Mouse (Mus musculus) MEL (cell line): ENCODE measurements around the gene Sept5. TPM values are rescaled to one million over a fixed set of nuclear protein-coding genes. Genes with fewer than 3 reads are reported as not detected.

Source experiments
- DNase-seq: peaks from one replicate; pipeline ENCODE4 v3.0.0; 2011; ENCODE audit warnings: low read depth, low spot score
- H3K27ac ChIP-seq: 2 replicates; pipeline ENCODE4 v1.5.1; 2012; ENCODE audit warnings: low read depth, mild to moderate bottlenecking, control low read depth, low read length, moderate library complexity; ENCODE audit not compliant: control insufficient read depth
- H3K27me3 ChIP-seq, 2 experiments: fragments of 150-350 bp in 1 of 2; sonication (generic) in 1 of 2; 2 replicates each; pipeline ENCODE4 v1.6.1; 2012; ENCODE audit warnings: low read length in 2 of 2, mild to moderate bottlenecking in 2 of 2, improper control_type of control experiment in 1 of 2, moderate library complexity in 1 of 2; ENCODE audit not compliant: insufficient read depth in 2 of 2, control insufficient read depth in 1 of 2
- H3K36me3 ChIP-seq, 2 experiments: 2 replicates each; pipeline ENCODE4 v1.6.1; 2012 to 2014; ENCODE audit warnings: low read length in 2 of 2, improper control_type of control experiment in 1 of 2, inconsistent platforms in 1 of 2, mild to moderate bottlenecking in 1 of 2; ENCODE audit not compliant: insufficient read depth in 2 of 2, control insufficient read depth in 1 of 2
- H3K4me1 ChIP-seq, 2 experiments: fragments of 150-350 bp in 1 of 2; sonication (generic) in 1 of 2; 2 replicates each; pipeline ENCODE4 v1.6.1; 2012; ENCODE audit warnings: low read length in 2 of 2, improper control_type of control experiment in 1 of 2, mild to moderate bottlenecking in 1 of 2; ENCODE audit not compliant: insufficient read depth in 2 of 2, control insufficient read depth in 1 of 2
- H3K4me3 ChIP-seq, 2 experiments: fragments of 150-350 bp in 1 of 2; sonication (generic) in 1 of 2; 2 replicates each; pipeline ENCODE4 v1.5.1; 2012; ENCODE audit warnings: low read depth in 2 of 2, low read length in 2 of 2, mild to moderate bottlenecking in 2 of 2, moderate library complexity in 2 of 2, control low read depth in 1 of 2, improper control_type of control experiment in 1 of 2; ENCODE audit not compliant: control insufficient read depth in 1 of 2, insufficient read depth in 1 of 2
- H3K79me2 ChIP-seq: 2 replicates; pipeline ENCODE4 v1.6.1; 2012; ENCODE audit warnings: mild to moderate bottlenecking, low read length, moderate library complexity; ENCODE audit not compliant: control insufficient read depth, poor library complexity, insufficient read depth
- H3K9ac ChIP-seq: 2 replicates; pipeline ENCODE4 v1.6.1; 2012; ENCODE audit warnings: low read depth, mild to moderate bottlenecking, control low read depth, low read length, moderate library complexity; ENCODE audit not compliant: control insufficient read depth, poor library complexity, severe bottlenecking
- H3K9me3 ChIP-seq: fragments of 150-350 bp; sonication (generic); replicated peaks from 2 replicates; pipeline ENCODE4 v1.6.1; 2012; ENCODE audit warnings: mild to moderate bottlenecking, low read length, improper control_type of control experiment, moderate library complexity; ENCODE audit not compliant: insufficient read depth
- CHD1 ChIP-seq: IDR thresholded peaks from 2 replicates; pipeline ENCODE4 v1.6.1; 2012; ENCODE audit warnings: low read depth, mild to moderate bottlenecking, inconsistent platforms, low read length, improper control_type of control experiment
- CTCF ChIP-seq, 3 experiments: IDR thresholded peaks in 2 of 3; conservative IDR thresholded peaks in 1 of 3; 2 replicates each; pipeline ENCODE4 v1.5.1; 2011 to 2012; ENCODE audit warnings: low read length in 3 of 3, low read depth in 2 of 3, mild to moderate bottlenecking in 2 of 3, improper control_type of control experiment in 1 of 3, inconsistent platforms in 1 of 3, mixed read lengths in 1 of 3, moderate library complexity in 1 of 3; ENCODE audit not compliant: control insufficient read depth in 1 of 3, insufficient read depth in 1 of 3, poor library complexity in 1 of 3, severe bottlenecking in 1 of 3
- GABPA ChIP-seq: IDR thresholded peaks from 2 replicates; pipeline ENCODE4 v1.6.1; 2012; ENCODE audit warnings: low read depth, mild to moderate bottlenecking, inconsistent platforms, low read length, improper control_type of control experiment, moderate library complexity
- GATA1 ChIP-seq: IDR thresholded peaks from 2 replicates; pipeline ENCODE4 v1.6.1; 2011; ENCODE audit warnings: low read depth, low read length, improper control_type of control experiment
- JUND ChIP-seq: IDR thresholded peaks from 2 replicates; pipeline ENCODE4 v1.6.1; 2011; ENCODE audit warnings: low read depth, mild to moderate bottlenecking, improper control_type of control experiment, low read length
- MAX ChIP-seq: IDR thresholded peaks from 2 replicates; pipeline ENCODE4 v1.6.1; 2011; ENCODE audit warnings: low read length, improper control_type of control experiment
- MAZ ChIP-seq: IDR thresholded peaks from 2 replicates; pipeline ENCODE4 v1.6.1; 2012; ENCODE audit warnings: low read depth, mild to moderate bottlenecking, inconsistent platforms, low read length, improper control_type of control experiment
- MEF2A ChIP-seq: IDR thresholded peaks from 2 replicates; pipeline ENCODE4 v1.6.1; 2014; ENCODE audit warnings: low read depth, mild to moderate bottlenecking, inconsistent platforms, low read length, improper control_type of control experiment; ENCODE audit not compliant: poor library complexity, insufficient replicate concordance, severe bottlenecking; ENCODE audit errors: extremely low read depth
- MYC ChIP-seq: IDR thresholded peaks from 2 replicates; pipeline ENCODE4 v1.6.1; 2011; ENCODE audit warnings: low read depth, mild to moderate bottlenecking, low read length, improper control_type of control experiment, moderate library complexity
- NRF1 ChIP-seq: IDR thresholded peaks from 2 replicates; pipeline ENCODE4 v1.6.1; 2014; ENCODE audit warnings: low read depth, mild to moderate bottlenecking, inconsistent platforms, low read length, improper control_type of control experiment, moderate library complexity; ENCODE audit not compliant: poor library complexity, insufficient read depth, severe bottlenecking
- POLR2A ChIP-seq, 2 experiments: IDR thresholded peaks; 2 replicates each; pipeline ENCODE4 v1.6.1; 2011 to 2012; ENCODE audit warnings: low read length in 2 of 2, mild to moderate bottlenecking in 2 of 2, control low read depth in 1 of 2, improper control_type of control experiment in 1 of 2, low read depth in 1 of 2, moderate library complexity in 1 of 2; ENCODE audit not compliant: control insufficient read depth in 1 of 2, insufficient read depth in 1 of 2, poor library complexity in 1 of 2
- POLR2AphosphoS2 ChIP-seq: IDR thresholded peaks from 2 replicates; pipeline ENCODE4 v1.6.1; 2011; ENCODE audit warnings: low read length, improper control_type of control experiment
- RAD21 ChIP-seq: IDR thresholded peaks from 2 replicates; pipeline ENCODE4 v1.6.1; 2011; ENCODE audit warnings: mild to moderate bottlenecking, low read depth, low read length, improper control_type of control experiment
- SIN3A ChIP-seq: IDR thresholded peaks from 2 replicates; pipeline ENCODE4 v1.6.1; 2012; ENCODE audit warnings: low read length, improper control_type of control experiment, inconsistent platforms
- TBP ChIP-seq: IDR thresholded peaks from 2 replicates; pipeline ENCODE4 v1.8.0; 2011; ENCODE audit warnings: low read depth, low read length, improper control_type of control experiment
- TCF12 ChIP-seq: IDR thresholded peaks from 2 replicates; pipeline ENCODE4 v1.6.1; 2014; ENCODE audit warnings: low read depth, mild to moderate bottlenecking, inconsistent platforms, low read length, improper control_type of control experiment, moderate library complexity
- UBTF ChIP-seq: IDR thresholded peaks from 2 replicates; pipeline ENCODE4 v1.6.1; 2012; ENCODE audit warnings: low read depth, mild to moderate bottlenecking, inconsistent platforms, low read length, improper control_type of control experiment, moderate library complexity, borderline replicate concordance; ENCODE audit not compliant: insufficient read depth
- USF1 ChIP-seq: IDR thresholded peaks from 2 replicates; pipeline ENCODE4 v1.6.1; 2014; ENCODE audit warnings: low read depth, mild to moderate bottlenecking, inconsistent platforms, low read length, improper control_type of control experiment, moderate library complexity
- ZC3H11A ChIP-seq: IDR thresholded peaks from 2 replicates; pipeline ENCODE4 v1.6.1; 2012; ENCODE audit warnings: low read depth, mild to moderate bottlenecking, inconsistent platforms, low read length, improper control_type of control experiment
- ZKSCAN1 ChIP-seq: IDR thresholded peaks from 2 replicates; pipeline ENCODE4 v1.6.1; 2012; ENCODE audit warnings: low read depth, mild to moderate bottlenecking, inconsistent platforms, low read length, improper control_type of control experiment, moderate library complexity
- ZMIZ1 ChIP-seq: IDR thresholded peaks from 2 replicates; pipeline ENCODE4 v1.6.1; 2012; ENCODE audit warnings: low read depth, mild to moderate bottlenecking, inconsistent platforms, low read length, improper control_type of control experiment, moderate library complexity
- polyA plus RNA-seq, 2 experiments: library from polyadenylated mRNA; stranded (reverse) in 1 of 2; unstranded in 1 of 2; fragments of >175 nt in 1 of 2; fragments of >200 nt in 1 of 2; gene quantifications; 2 replicates each; pipeline versions ENCODE4 v1.2.1 to v1.2.4; 2012; ENCODE audit warnings: low replicate concordance in 2 of 2, low read depth in 1 of 2; ENCODE audit not compliant: insufficient read length in 2 of 2, insufficient read depth in 1 of 2, missing spikeins in 1 of 2
- total RNA-seq: library from RNA; depleted of rRNA; stranded (reverse); fragments of 300-350 nt; gene quantifications from 2 replicates; pipeline ENCODE4 v1.2.3, GENCODE M21; 2012

The Sept5 gene
- total and polyA plus RNA-seq, 3 experiments: 7.4 to 29.3 TPM; not detected in 1

GRCm38 (mm10) chr16:18623751-18624540, 5.8 kb downstream of the Sept5 start:
- no peak for DNase-seq
- Histone ChIP-seq H3K27ac (no peak overlapping the region), H3K36me3 (peaks cover 0 to 5% of the 10 kb centered on the region in 2 experiments; a peak in 2 of 4 replicates), H3K27me3 (no peaks in the 10 kb centered on the region), H3K79me2 (0 out of 2 replicates have a peak, but pooled peaks cover 1% of the 10 kb centered on the region), H3K9ac (no peak overlapping the region), H3K4me1 (peaks cover 0 to 9% of the 10 kb centered on the region in 2 experiments; a peak in 3 of 4 replicates), H3K9me3 (no peaks in the 10 kb centered on the region), H3K4me3 (no peak overlapping the region)
- no peak for TF ChIP-seq MAX
- no peak for TF ChIP-seq ZKSCAN1
- TF ChIP-seq USF1: peak; percentile 46; the same call in 1 of the 2 replicates
- no peak for TF ChIP-seq GABPA
- TF ChIP-seq TCF12: no peak

GRCm38 (mm10) chr16:18622916-18623750, 6.6 kb downstream of the Sept5 start:
- no peak overlapping the region for H3K27ac ChIP-seq
- 0 out of 2 replicates have a peak, but pooled peaks cover 1% of the 10 kb centered on the region for H3K79me2 ChIP-seq
- no peaks in the 10 kb centered on the region for H3K9me3 ChIP-seq
- H3K4me3 ChIP-seq: no peak overlapping the region
- H3K27me3 ChIP-seq: no peaks in the 10 kb centered on the region
- DNase-seq: no peak
- TF ChIP-seq POLR2AphosphoS2 (no peak), ZKSCAN1 (no peak), MYC (no peak), CTCF (IDR thresholded peaks at IDR 0.05 in 2 of 3, conservative IDR thresholded peaks at IDR 0.05 in 1 of 3; ENCODE audit: control insufficient read depth in 1 of 3, insufficient read depth in 1 of 3, low read depth in 2 of 3, low read length in 3 of 3, poor library complexity in 1 of 3, severe bottlenecking in 1 of 3) (no peak), POLR2A (IDR thresholded peaks at IDR 0.05; ENCODE audit: control insufficient read depth in 1 of 2, insufficient read depth in 1 of 2, low read depth in 1 of 2, low read length in 2 of 2, poor library complexity in 1 of 2) (no peak), NRF1 (no peak)
- H3K36me3 ChIP-seq: peaks cover 0 to 2% of the 10 kb centered on the region in 2 experiments; a peak in 1 of 4 replicates
- peaks cover 0 to 9% of the 10 kb centered on the region in 2 experiments; a peak in 3 of 4 replicates for H3K4me1 ChIP-seq
- H3K9ac ChIP-seq: no peak overlapping the region

- Histone ChIP-seq H3K9ac (no peak within 1 kb of the TSS), H3K27ac (no peak within 1 kb of the TSS), H3K79me2 (0 out of 2 replicates have a peak, but pooled peaks cover 1% of the 10 kb centered on the region), H3K36me3 (peaks cover 0 to 6% of the 10 kb centered on the region in 2 experiments; a peak in 1 of 4 replicates), H3K9me3 (no peaks in the 10 kb centered on the region), H3K4me1 (peaks cover 3 to 12% of the 10 kb centered on the region in 2 experiments), H3K4me3 (no peak within 1 kb of the TSS), H3K27me3 (no peaks in the 10 kb centered on the region)
- no peak for DNase-seq
- TF ChIP-seq JUND (no peak), ZMIZ1 (no peak), ZC3H11A (no peak), RAD21 (no peak), GATA1 (no peak), SIN3A (no peak), UBTF (no peak), TCF12 (no peak), POLR2A (IDR thresholded peaks at IDR 0.05; ENCODE audit: control insufficient read depth in 1 of 2, insufficient read depth in 1 of 2, low read depth in 1 of 2, low read length in 2 of 2, poor library complexity in 1 of 2) (no peak), POLR2AphosphoS2 (no peak), MAZ (no peak), MEF2A (no peak), CHD1 (no peak), TBP (no peak), ZKSCAN1 (no peak), GABPA (no peak)
Measured at GRCm38 (mm10) chr16:18622019-18622418, 7.7 kb downstream of the Sept5 start, which contains the start of gene Gp1bb. Gene Gp1bb (minus strand): TSS chr16:18622403.
